Comparison of ENCODE assay signal across 14 mouse cellular contexts in the genomic region with DNA sequence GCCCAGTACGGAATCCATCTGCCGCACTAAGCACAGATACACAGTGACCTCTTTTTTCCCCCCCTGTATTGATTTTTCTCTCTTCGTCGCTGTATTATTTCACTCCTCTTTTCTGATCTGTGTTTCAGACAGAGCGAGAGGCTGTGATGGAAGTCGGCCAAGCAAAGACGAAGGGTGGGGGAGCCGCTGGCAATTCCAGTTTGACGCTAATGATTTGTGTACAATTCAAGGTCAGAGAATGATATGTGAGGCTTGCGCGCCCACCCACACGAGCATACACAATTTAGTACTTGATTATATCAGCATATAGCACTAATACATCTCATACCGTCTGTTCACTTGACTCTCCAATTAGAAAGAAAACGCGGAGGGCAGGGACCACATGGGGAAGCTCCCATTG.
DNase-seq lines count a peak whose midpoint lies in the region; ATAC-seq lines count a peak whose summit lies in the region.
"Had no signal": no experiment of that assay in that cellular context is flagged by ENCODE, and none has a peak within 500 bp of the region (broad histone marks: within the 10 kb centered on the region; RNA-seq: fewer than 3 reads in every experiment).

No protein-coding gene starts in this region.

- H3K9me3 ChIP-seq in hindbrain, embryonic 14.5 days (ENCODE audit: control insufficient read depth, low read length) = no peaks in the 10 kb centered on the region
- no peaks in the 10 kb centered on the region for H3K9me3 ChIP-seq in stomach, embryonic 14.5 days (ENCODE audit: control insufficient read depth, low read depth, low read length)
- H3K9me3 ChIP-seq: embryonic facial prominence, embryonic 13.5 days had no signal

- no peak overlapping the region for H3K4me3 ChIP-seq in hindbrain, embryonic 14.5 days (replicated peaks; ENCODE audit: low read length)
- H3K4me3 ChIP-seq in stomach, embryonic 14.5 days (ENCODE audit: low read depth, low read length) = no peak overlapping the region
- H3K4me3 ChIP-seq: embryonic facial prominence, embryonic 13.5 days had no signal

- peak overlapping the region; percentile 39; the same call in 1 of the 2 replicates for H3K9ac ChIP-seq in hindbrain, embryonic 14.5 days
- H3K9ac ChIP-seq in stomach, embryonic 14.5 days (replicated peaks; ENCODE audit: low read depth, low read length) = no peak overlapping the region
- H3K9ac ChIP-seq: embryonic facial prominence, embryonic 13.5 days; liver, embryonic 14.5 days had no signal

- H3K4me1 ChIP-seq in hindbrain, embryonic 14.5 days (replicated peaks; ENCODE audit: control insufficient read depth, insufficient read depth, low read length) = peaks cover 17% of the 10 kb centered on the region
- peaks cover 8% of the 10 kb centered on the region; the same call in 1 of the 2 replicates for H3K4me1 ChIP-seq in stomach, embryonic 14.5 days (ENCODE audit: control insufficient read depth, insufficient read depth, low read length)

- 29% methylated on average over 15 of the region's 15 CpGs for WGBS in hindbrain, embryonic 14.5 days
- 26% methylated on average over 15 of the region's 15 CpGs for WGBS in stomach, embryonic 14.5 days

- 0 out of 2 replicates have a peak overlapping the region, but pooled peaks have one; percentile 7 for H3K4me2 ChIP-seq in hindbrain, embryonic 14.5 days (replicated peaks)
- no peak overlapping the region for H3K4me2 ChIP-seq in stomach, embryonic 14.5 days (replicated peaks; ENCODE audit: low read depth, low read length)
- H3K4me2 ChIP-seq: embryonic facial prominence, embryonic 13.5 days had no signal

- H3K27me3 ChIP-seq in hindbrain, embryonic 14.5 days (ENCODE audit: control insufficient read depth, insufficient read depth, low read length) = no peaks in the 10 kb centered on the region
- H3K27me3 ChIP-seq in stomach, embryonic 14.5 days (ENCODE audit: control insufficient read depth, insufficient read depth, low read length) = no peaks in the 10 kb centered on the region
- H3K27me3 ChIP-seq: embryonic facial prominence, embryonic 13.5 days had no signal

- 0 out of 2 replicates have a peak, but pooled peaks have one; percentile 36 for ATAC-seq in cerebellum, adult (ENCODE audit: insufficient number of reproducible peaks, low FRiP score, low TSS enrichment)
- ATAC-seq in hindbrain, embryonic 14.5 days (ENCODE audit: low FRiP score) = peak; percentile 24; the same call in 1 of the 2 replicates
- ATAC-seq in stomach, embryonic 14.5 days (ENCODE audit: insufficient number of reproducible peaks, insufficient read depth, low FRiP score, low read depth) = no peak
- ATAC-seq in megakaryocyte, adult 5-6 weeks (ENCODE audit: poor library complexity, severe bottlenecking) = no peak

- peak overlapping the region; percentile 75 for H3K27ac ChIP-seq in hindbrain, embryonic 14.5 days
- H3K27ac ChIP-seq in stomach, embryonic 14.5 days (ENCODE audit: low read length) = peak overlapping the region; percentile 27; the same call in 1 of the 2 replicates
- H3K27ac ChIP-seq: embryonic facial prominence, embryonic 13.5 days; liver, embryonic 14.5 days had no signal

- DNase-seq in cerebellum, postnatal 4 days (ENCODE audit: low spot score in 2 of 2) = no peak
- peak; percentile 23 for DNase-seq in lung, postnatal 14 days
- no peak for DNase-seq in lung, postnatal 36 days
- no peak for DNase-seq in hindbrain, embryonic 14.5 days (ENCODE audit: low spot score)
- no peak for DNase-seq in kidney, postnatal 25 days
- DNase-seq: cerebellum, adult 18-20 months; gastrocnemius, postnatal 25 days; heart, postnatal 10 days; right cerebral cortex, postnatal 4 days had no signal

- no peaks in the 10 kb centered on the region for H3K36me3 ChIP-seq in hindbrain, embryonic 14.5 days (replicated peaks; ENCODE audit: control insufficient read depth, insufficient read depth)
- H3K36me3 ChIP-seq in stomach, embryonic 14.5 days (ENCODE audit: control insufficient read depth, insufficient read depth, low read length) = no peaks in the 10 kb centered on the region
- H3K36me3 ChIP-seq: embryonic facial prominence, embryonic 13.5 days had no signal

Comparison
In these comparisons a context has a peak if more than half of its experiments do, and no peak if none do; other contexts are left out.
1. ATAC-seq: peak in cerebellum, adult (single experiment) and hindbrain, embryonic 14.5 days (single experiment); none in stomach, embryonic 14.5 days (single experiment) and megakaryocyte, adult 5-6 weeks (single experiment).